Mouse (Mus musculus): ENCODE data around the gene Tmem221.

GRCm38 (mm10) chr8:71525226-71526050 is 33.2 kb downstream of the Tmem221 start, which contains the start of gene Ccdc194:
- TF ChIP-seq CTCF (conservative IDR thresholded peaks at IDR 0.05; ENCODE audit: low read length): no peak
- TF ChIP-seq NANOG (IDR thresholded peaks at IDR 0.05; ENCODE audit: borderline replicate concordance, low read length): no peak
- no peak for TF ChIP-seq POU5F1 (IDR thresholded peaks at IDR 0.05; ENCODE audit: borderline replicate concordance, low read length)
